Mouse (Mus musculus): ENCODE data around the gene Sh3d21. TPM values are rescaled to one million over a fixed set of nuclear protein-coding genes. Genes with fewer than 3 reads are reported as not detected.

Sh3d21 gene
- 1.1 TPM in 2 replicates for polyA plus RNA-seq (2014; fragmentation: Nextera tagmentation; extraction: Ambion mirVana)

DNA sequence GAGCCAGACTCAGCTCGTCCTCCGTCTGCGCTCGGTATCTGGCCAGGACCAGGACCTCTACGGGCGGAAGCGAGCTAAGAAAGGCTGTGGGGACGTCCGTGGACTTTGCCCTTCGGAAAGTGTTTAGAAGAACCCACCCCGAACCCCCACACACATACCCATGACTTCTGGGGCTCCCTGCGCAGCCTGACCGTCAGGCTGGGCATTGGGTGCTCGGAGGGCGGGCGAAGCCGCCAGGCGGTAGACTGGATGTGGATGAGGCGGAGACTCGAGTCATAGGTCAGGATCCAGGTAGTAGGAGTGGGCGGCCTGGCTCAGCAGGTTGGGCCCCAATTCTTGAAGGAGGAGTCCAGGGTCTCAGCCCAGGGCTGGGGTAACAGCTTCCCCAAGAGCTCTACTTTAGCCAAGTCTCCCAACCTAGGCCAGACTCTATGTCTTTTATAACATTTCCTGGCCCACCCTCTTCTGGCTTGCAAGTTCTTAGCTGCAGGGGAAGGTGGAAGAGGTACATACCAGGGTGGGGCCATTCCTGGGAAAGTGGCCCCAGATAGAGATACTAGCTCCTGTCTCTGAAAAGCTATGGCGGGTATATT, at the start of gene Sh3d21:
Sh3d21 (minus strand) TSS at position 425 of the 593 bp plus-strand sequence.
- H3K9ac ChIP-seq (ENCODE audit: low read length), result peak within 1 kb of the TSS; percentile 82
- WGBS, result 9% methylated on average over 22 of the region's 22 CpGs
- H3K4me1 ChIP-seq (ENCODE audit: control insufficient read depth, insufficient read depth, low read length), result peaks cover 6% of the 10 kb centered on the region
- ATAC-seq (peak; percentile 5; the same call in 1 of the 2 replicates), DNase-seq (ENCODE audit: low spot score) (no peak)
- H3K4me3 ChIP-seq (ENCODE audit: low read depth, low read length), result peak within 1 kb of the TSS; percentile 47
- no peaks in the 10 kb centered on the region for H3K9me3 ChIP-seq (replicated peaks; ENCODE audit: control insufficient read depth, low read length)
- no peak within 1 kb of the TSS for H3K27ac ChIP-seq (ENCODE audit: low read depth, low read length)
- H3K4me2 ChIP-seq (ENCODE audit: low read length), result peak within 1 kb of the TSS; percentile 98
- no peaks in the 10 kb centered on the region for H3K27me3 ChIP-seq (replicated peaks; ENCODE audit: control insufficient read depth, insufficient read depth, low read length)
- H3K36me3 ChIP-seq (ENCODE audit: control insufficient read depth, insufficient read depth, low read length), result peaks cover 26% of the 10 kb centered on the region

DNA sequence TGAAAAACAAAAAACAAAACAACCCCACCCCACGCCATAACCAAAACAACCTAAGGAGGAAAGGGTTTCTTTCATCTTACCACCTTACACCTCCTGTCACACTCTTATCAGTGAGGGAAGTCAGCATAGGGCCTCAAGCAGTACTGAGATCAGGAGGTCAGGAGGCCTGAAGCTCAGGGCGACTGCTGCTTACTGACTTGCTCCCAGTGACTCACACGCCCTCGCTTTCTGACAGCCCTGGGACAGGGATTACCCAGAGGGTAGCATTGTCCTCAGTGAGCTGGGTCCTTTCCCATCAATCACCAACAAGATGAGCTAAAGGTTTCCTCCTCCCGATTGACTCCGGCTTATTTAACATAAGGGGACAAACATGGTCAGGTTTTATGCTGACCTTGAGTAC, 43.8 kb upstream of the Sh3d21 start:
- H3K4me3 ChIP-seq (ENCODE audit: low read depth, low read length), result no peak overlapping the region
- H3K4me2 ChIP-seq (ENCODE audit: low read length), result no peak overlapping the region
- 64% methylated on average over 6 of the region's 6 CpGs for WGBS
- no peak for DNase-seq (ENCODE audit: low spot score)
- no peaks in the 10 kb centered on the region for H3K27me3 ChIP-seq (replicated peaks; ENCODE audit: control insufficient read depth, insufficient read depth, low read length)
- H3K4me1 ChIP-seq (ENCODE audit: control insufficient read depth, insufficient read depth, low read length), result no peaks in the 10 kb centered on the region
- H3K9me3 ChIP-seq (replicated peaks; ENCODE audit: control insufficient read depth, low read length), result no peaks in the 10 kb centered on the region
- no peak overlapping the region for H3K9ac ChIP-seq (ENCODE audit: low read length)
- no peak overlapping the region for H3K27ac ChIP-seq (ENCODE audit: low read depth, low read length)
- H3K36me3 ChIP-seq (ENCODE audit: control insufficient read depth, insufficient read depth, low read length), result no peaks in the 10 kb centered on the region
- no peak for ATAC-seq

DNA sequence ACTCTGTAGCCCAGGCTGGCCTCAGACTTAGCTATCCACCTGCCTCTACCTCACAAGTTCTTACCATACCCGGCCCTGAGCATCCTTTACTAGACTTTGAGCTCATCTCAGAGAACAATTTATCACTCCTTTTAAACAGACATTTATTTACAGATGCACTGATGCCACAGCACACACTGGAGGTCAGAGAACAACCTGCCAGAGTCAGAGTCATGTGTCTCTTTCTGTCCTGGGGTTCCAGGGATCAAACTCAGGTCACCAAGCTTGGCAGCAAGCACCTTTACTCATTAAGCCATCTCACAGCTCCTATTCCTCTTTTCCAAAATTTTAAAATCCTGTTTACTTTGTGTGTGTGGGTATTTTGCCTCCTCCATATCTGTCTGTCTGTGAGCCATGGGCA, 42.1 kb upstream of the Sh3d21 start:
- peaks cover 10% of the 10 kb centered on the region for H3K4me1 ChIP-seq (ENCODE audit: control insufficient read depth, insufficient read depth, low read length)
- H3K27me3 ChIP-seq (replicated peaks; ENCODE audit: control insufficient read depth, insufficient read depth, low read length), result no peaks in the 10 kb centered on the region
- ATAC-seq (no peak), DNase-seq (ENCODE audit: low spot score) (no peak)
- no peak overlapping the region for H3K4me3 ChIP-seq (ENCODE audit: low read depth, low read length)
- H3K9ac ChIP-seq (ENCODE audit: low read length), result no peak overlapping the region
- no peaks in the 10 kb centered on the region for H3K36me3 ChIP-seq (ENCODE audit: control insufficient read depth, insufficient read depth, low read length)
- H3K27ac ChIP-seq (ENCODE audit: low read depth, low read length), result no peak overlapping the region
- H3K4me2 ChIP-seq (ENCODE audit: low read length), result no peak overlapping the region
- H3K9me3 ChIP-seq (replicated peaks; ENCODE audit: control insufficient read depth, low read length), result no peaks in the 10 kb centered on the region
- WGBS, result 62% methylated on average over 1 of the region's 1 CpGs

DNA sequence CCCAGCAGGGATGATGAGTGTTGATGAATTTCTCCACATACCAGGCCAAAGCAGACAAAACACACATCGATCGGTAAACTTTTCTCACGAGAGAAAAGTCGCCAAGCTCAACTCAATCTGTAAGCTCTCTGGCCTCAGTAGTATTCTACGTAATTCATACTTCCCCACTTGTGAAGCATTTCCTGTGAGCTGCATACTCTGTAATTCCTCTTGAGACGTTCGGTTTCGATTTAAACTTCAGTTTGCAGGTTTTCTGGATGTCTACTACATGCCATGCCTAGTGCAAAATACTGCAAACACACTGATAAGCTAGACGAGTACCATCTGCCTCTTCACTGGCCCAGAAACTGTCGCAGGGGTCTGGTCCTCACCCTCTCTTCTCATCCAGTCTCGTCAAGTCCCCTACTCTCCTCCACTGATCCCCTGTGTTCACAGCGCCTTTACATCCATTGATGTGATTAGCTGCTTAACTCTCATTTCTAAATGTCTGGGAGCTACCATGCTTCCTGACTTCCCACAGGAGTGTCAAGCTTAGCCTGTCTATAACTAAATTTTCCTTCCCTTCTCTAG, 41.5 kb upstream of the Sh3d21 start:
- Histone ChIP-seq H3K36me3 (ENCODE audit: control insufficient read depth, insufficient read depth, low read length) (0 out of 2 replicates have a peak, but pooled peaks cover 1% of the 10 kb centered on the region), H3K4me3 (ENCODE audit: low read depth, low read length) (no peak overlapping the region), H3K27me3 (replicated peaks; ENCODE audit: control insufficient read depth, insufficient read depth, low read length) (no peaks in the 10 kb centered on the region), H3K4me2 (ENCODE audit: low read length) (no peak overlapping the region), H3K9ac (ENCODE audit: low read length) (no peak overlapping the region), H3K27ac (ENCODE audit: low read depth, low read length) (no peak overlapping the region), H3K4me1 (ENCODE audit: control insufficient read depth, insufficient read depth, low read length) (peaks cover 15% of the 10 kb centered on the region), H3K9me3 (replicated peaks; ENCODE audit: control insufficient read depth, low read length) (no peaks in the 10 kb centered on the region)
- no peak for DNase-seq (ENCODE audit: low spot score)
- WGBS, result 87% methylated on average over 12 of the region's 12 CpGs
- ATAC-seq, result no peak

DNA sequence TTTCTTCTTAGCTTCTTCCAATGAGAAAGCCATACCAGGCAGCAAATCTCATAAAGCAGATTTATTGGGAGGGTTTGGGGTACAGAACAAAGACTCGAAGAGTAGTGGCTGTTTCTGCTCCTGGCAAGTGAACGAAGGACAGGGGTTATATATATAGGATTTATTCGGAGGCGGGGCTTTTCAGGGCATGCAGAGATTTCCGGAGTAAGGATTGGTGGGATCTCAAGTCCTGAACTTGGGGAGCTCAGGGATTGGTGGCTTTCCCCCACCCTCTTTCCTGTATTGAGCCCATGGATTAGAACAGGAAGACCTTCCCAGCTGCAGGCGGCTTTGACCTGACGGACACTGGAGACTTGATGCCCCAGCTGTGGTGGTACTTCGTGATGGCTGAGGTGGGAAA, 40.7 kb upstream of the Sh3d21 start:
- Histone ChIP-seq H3K9ac (ENCODE audit: low read length) (no peak overlapping the region), H3K36me3 (ENCODE audit: control insufficient read depth, insufficient read depth, low read length) (0 out of 2 replicates have a peak, but pooled peaks cover 3% of the 10 kb centered on the region), H3K27me3 (replicated peaks; ENCODE audit: control insufficient read depth, insufficient read depth, low read length) (no peaks in the 10 kb centered on the region), H3K4me2 (ENCODE audit: low read length) (no peak overlapping the region), H3K9me3 (replicated peaks; ENCODE audit: control insufficient read depth, low read length) (no peaks in the 10 kb centered on the region), H3K27ac (ENCODE audit: low read depth, low read length) (no peak overlapping the region), H3K4me3 (ENCODE audit: low read depth, low read length) (no peak overlapping the region), H3K4me1 (ENCODE audit: control insufficient read depth, insufficient read depth, low read length) (peaks cover 17% of the 10 kb centered on the region)
- DNase-seq (ENCODE audit: low spot score), result no peak
- no peak for ATAC-seq
- 83% methylated on average over 8 of the region's 8 CpGs for WGBS

DNA sequence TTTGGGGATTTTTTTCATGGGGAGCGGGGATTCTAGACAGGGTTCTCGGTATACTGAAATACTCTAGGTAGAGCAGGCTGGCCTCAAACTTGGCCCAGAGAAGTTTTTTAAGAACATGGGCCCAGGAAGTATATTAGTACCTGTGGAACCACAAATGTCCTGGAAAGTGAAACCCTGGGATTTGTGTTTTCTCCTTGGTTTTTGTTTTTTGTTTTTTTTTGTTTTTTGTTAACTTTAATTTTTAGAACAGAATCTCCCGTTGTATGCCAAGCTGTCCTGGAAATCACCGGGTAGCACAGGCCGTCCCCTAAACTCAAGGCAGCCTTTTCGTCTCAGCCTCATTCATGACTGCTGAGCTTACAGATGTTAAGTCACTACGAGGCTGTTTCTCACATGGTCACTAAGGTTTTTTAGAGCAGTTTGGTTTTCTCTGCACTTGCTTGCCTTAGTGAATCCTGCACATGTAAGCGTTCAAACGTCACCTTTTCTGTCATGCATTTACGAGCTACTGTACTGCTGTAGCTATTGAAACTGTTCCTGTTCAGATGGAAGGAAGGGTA, 40.1 kb upstream of the Sh3d21 start:
- Histone ChIP-seq H3K36me3 (ENCODE audit: control insufficient read depth, insufficient read depth, low read length) (0 out of 2 replicates have a peak, but pooled peaks cover 3% of the 10 kb centered on the region), H3K27me3 (replicated peaks; ENCODE audit: control insufficient read depth, insufficient read depth, low read length) (no peaks in the 10 kb centered on the region), H3K27ac (ENCODE audit: low read depth, low read length) (peak overlapping the region; percentile 59; the same call in 1 of the 2 replicates), H3K9me3 (replicated peaks; ENCODE audit: control insufficient read depth, low read length) (no peaks in the 10 kb centered on the region), H3K4me2 (ENCODE audit: low read length) (peak overlapping the region; percentile 49), H3K9ac (ENCODE audit: low read length) (peak overlapping the region; percentile 85), H3K4me1 (ENCODE audit: control insufficient read depth, insufficient read depth, low read length) (peaks cover 17% of the 10 kb centered on the region), H3K4me3 (ENCODE audit: low read depth, low read length) (peak overlapping the region; percentile 77)
- DNase-seq (ENCODE audit: low spot score), result no peak
- WGBS, result 72% methylated on average over 10 of the region's 10 CpGs
- no peak for ATAC-seq

DNA sequence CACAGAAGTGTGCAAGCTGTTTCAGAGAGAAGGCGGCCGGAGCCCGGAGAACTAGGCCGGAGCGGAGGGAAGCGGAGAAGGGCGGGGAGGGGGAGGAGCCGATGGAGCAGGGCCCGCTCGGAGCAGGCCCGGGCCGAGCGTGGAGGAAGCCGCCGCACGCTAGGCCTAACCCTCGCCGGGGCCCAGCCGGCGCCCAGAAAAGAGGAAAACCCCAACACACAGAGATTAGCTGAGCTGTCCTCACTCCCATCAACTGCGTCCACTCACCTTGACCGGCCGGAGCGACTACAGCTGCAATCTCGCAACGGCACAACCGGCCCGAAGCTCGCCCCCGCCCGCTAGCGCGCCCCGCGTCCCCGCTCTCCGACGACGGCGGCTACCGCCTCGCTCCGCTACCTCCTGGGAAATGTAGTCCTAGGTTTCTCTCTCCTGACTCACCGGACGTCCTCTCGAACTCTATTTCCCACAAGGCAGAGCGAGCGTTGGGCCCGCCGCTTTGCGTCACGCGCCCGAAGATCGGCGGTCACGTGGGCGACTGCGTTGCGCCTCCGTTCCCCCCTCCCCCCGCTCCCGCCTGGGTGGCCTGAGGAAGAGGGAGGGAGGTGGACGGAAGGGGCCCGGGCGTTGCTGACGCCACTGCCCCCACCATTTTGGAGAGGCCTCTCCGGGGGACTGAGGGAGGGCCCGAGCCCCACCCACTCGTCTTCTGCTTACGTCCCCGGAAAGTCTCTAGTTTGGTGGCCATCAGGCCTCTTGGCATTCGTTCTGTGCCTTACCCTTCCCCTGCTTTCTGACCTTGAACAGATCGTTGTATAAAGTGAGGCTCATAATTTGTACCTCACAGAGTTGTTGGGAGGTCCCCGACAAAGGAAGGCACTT, 39.3 kb upstream of the Sh3d21 start, which contains the start of gene Thrap3:
Thrap3 (minus strand) TSS at position 458 of the 879 bp plus-strand sequence.
- ATAC-seq (peak; percentile 99), DNase-seq (ENCODE audit: low spot score) (peak; percentile 99)
- Histone ChIP-seq H3K4me1 (ENCODE audit: control insufficient read depth, insufficient read depth, low read length) (peaks cover 17% of the 10 kb centered on the region), H3K4me2 (ENCODE audit: low read length) (peak within 1 kb of the TSS; percentile 78), H3K9me3 (replicated peaks; ENCODE audit: control insufficient read depth, low read length) (no peaks in the 10 kb centered on the region), H3K4me3 (ENCODE audit: low read depth, low read length) (peak within 1 kb of the TSS; percentile 77), H3K36me3 (ENCODE audit: control insufficient read depth, insufficient read depth, low read length) (0 out of 2 replicates have a peak, but pooled peaks cover 3% of the 10 kb centered on the region), H3K9ac (ENCODE audit: low read length) (peak within 1 kb of the TSS; percentile 85), H3K27ac (ENCODE audit: low read depth, low read length) (peak within 1 kb of the TSS; percentile 93), H3K27me3 (replicated peaks; ENCODE audit: control insufficient read depth, insufficient read depth, low read length) (no peaks in the 10 kb centered on the region)
- 0% methylated on average over 58 of the region's 75 CpGs for WGBS

DNA sequence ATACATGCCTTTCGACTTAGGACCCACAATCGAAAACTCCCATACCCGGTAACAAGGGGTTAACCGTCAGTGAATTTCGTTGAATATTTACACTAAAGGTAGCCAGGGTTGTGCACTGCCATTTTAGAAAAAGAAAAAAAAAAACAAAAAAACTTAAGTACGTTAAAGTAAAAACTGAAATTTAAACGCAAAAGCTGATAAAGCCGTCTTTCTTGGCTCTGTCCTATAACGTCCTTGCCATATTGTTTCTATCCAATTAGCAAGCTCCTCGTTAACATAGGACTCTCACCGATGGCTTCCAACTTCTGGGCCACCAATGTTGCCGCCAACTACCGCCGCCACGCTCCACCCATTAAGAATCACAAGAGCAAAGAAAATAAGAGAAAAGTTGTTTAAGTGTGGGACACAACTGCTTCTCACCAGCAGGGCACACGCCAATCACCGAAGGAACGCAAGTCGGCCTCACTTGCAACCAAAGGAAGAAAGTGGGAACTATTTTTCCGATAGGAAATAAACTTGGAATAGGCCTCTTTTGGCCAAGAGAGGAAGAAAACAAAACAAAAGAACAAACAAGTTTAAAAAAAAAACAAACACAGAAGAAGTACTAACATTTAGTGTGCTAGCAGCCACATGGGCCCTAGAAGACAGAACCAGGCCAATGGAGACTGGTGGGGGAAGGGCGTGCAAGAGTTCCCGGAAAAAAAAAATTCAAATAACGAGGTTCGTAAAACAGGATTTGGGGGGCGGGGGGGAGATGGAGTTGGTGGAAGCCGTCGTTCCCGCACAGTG, 38.4 kb upstream of the Sh3d21 start:
- Histone ChIP-seq H3K4me1 (ENCODE audit: control insufficient read depth, insufficient read depth, low read length) (peaks cover 17% of the 10 kb centered on the region), H3K9me3 (replicated peaks; ENCODE audit: control insufficient read depth, low read length) (no peaks in the 10 kb centered on the region), H3K36me3 (ENCODE audit: control insufficient read depth, insufficient read depth, low read length) (0 out of 2 replicates have a peak, but pooled peaks cover 3% of the 10 kb centered on the region), H3K27ac (ENCODE audit: low read depth, low read length) (peak overlapping the region; percentile 93), H3K27me3 (replicated peaks; ENCODE audit: control insufficient read depth, insufficient read depth, low read length) (no peaks in the 10 kb centered on the region), H3K4me3 (ENCODE audit: low read depth, low read length) (peak overlapping the region; percentile 77), H3K4me2 (ENCODE audit: low read length) (peak overlapping the region; percentile 78), H3K9ac (ENCODE audit: low read length) (peak overlapping the region; percentile 85)
- ATAC-seq (no peak), DNase-seq (ENCODE audit: low spot score) (peak; percentile 49)
- under 1% methylated on average over 28 of the region's 28 CpGs for WGBS

Measured in forebrain, embryonic 14.5 days (tissue).